Mouse (Mus musculus) left cerebral cortex, adult 8-10 months (tissue): ENCODE measurements at regions not wholly inside any gene's neighbourhood (a gene's known extent, or its start where the extent isn't known, plus 50 kb on each side); places are given as distances from the start of the nearest gene placed in this dataset.
"Not testable (repeated sequence)": the region's sequence is repeated elsewhere in the genome, so short reads cannot be mapped to it uniquely, and the experiment has no call there.

Experiments used
- DNase-seq, 2 experiments: peaks; one replicate each; pipeline ENCODE4 v3.0.0; 2022; ENCODE audit warnings: low spot score in 2 of 2

DNA sequence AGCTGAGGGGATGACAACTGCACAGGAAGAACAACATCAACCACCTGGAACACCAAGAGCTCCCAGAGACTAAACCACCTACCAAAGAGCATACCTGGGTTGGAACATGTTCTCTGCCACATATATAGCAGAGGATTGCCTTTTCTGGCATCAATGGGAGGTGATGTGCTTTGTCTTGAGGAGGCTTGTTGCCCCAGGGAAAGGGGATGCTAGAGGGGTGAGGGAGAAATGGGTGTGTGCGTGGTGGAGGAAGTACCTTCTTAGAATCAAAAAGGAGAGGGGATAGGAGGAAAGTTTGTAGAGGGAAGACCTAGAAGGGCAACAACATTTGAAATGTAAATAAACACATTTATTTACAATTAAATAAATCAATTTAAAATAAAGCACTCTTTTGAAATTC, 358.5 kb upstream of the Pfkp start:
- no peak for DNase-seq

- not testable (repeated sequence) for DNase-seq
These were observed 350.1 kb upstream of the Pfkp start for GRCm38 (mm10) chr13:6998508-6999278.

DNA sequence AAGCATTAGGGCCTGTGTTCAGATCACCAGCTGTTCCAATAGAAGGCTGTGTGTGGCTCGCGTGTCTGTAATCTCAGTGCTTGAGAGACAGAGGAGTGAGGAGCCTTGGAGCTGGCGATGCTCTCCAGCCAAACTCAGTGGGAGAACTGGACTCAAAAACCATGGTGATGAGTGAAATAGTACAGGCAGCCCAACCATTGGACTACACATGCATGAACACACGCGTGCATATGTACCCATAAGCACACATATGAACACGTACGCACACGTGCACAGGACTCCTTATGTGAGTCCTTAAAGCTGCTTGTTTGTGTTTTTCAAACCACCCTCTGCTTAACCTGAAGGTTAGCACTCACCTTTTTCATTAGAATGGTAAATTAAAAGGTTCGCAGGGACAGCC, 349.5 kb upstream of the Pfkp start:
- DNase-seq, result no peak

DNA sequence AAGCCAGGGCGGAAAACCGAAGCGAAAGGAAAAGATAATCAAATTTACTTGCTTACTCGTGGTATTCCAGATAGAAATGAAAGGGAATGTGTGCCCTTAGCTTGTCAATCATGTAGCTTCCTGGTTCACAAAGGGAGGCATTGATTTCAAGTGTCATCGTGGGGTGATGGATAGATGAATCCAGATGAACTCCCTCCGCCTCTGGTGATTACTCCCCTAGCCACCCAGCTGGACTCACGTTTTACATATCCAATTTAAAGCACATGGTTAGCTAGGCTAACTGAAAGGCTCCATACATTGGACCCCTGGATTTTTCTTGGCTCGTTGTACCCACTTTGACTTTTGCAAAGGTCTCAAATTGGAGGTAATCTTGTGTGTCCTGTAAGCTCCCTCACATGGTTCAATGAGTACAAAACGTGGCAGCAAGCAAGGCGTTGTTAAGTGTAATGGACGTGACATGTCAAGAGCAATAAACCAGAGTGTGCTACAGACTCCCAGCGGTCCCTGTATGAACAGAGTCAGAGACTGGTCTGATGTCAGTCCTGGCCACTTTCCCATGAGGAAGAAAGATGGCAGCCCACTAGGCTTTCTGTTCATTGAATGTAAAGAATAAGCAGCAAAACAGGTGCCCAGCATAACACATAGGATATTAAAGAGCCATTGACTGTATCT, 343.9 kb upstream of the Pfkp start:
- DNase-seq, result no peak

- no peak for DNase-seq
These were observed 343.1 kb upstream of the Pfkp start for GRCm38 (mm10) chr13:6991714-6992113.

- no peak for DNase-seq
These were observed 336.7 kb upstream of the Pfkp start for GRCm38 (mm10) chr13:6985012-6985996.

DNA sequence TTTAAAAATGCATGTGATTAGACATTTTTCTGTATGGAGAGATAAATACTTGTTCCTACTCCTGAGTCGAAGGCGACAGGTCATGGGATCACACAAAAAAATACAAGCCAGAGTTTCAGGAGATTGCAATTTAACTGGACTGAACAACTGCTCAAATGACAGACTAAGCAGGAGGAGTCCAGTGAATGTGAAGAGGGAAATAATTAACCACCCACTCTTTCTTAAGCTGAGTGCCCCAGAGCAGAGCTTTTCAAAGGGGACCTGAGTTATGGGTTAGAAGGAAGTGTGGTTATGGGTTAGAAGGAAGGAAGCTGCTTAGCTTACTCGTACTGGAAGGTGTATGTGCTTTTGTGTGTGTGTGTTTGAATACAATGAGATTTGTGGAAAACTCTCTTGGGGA, 307.1 kb upstream of the Pfkp start:
- no peak for DNase-seq

- DNase-seq, result no peak
These were observed 275.6 kb upstream of the Pfkp start for GRCm38 (mm10) chr13:6924136-6924535.

GRCm38 (mm10) chr13:6922357-6922721, 273.8 kb upstream of the Pfkp start:
- DNase-seq, result no peak

- no peak for DNase-seq
These were observed 273.2 kb upstream of the Pfkp start for GRCm38 (mm10) chr13:6921691-6922356.

DNA sequence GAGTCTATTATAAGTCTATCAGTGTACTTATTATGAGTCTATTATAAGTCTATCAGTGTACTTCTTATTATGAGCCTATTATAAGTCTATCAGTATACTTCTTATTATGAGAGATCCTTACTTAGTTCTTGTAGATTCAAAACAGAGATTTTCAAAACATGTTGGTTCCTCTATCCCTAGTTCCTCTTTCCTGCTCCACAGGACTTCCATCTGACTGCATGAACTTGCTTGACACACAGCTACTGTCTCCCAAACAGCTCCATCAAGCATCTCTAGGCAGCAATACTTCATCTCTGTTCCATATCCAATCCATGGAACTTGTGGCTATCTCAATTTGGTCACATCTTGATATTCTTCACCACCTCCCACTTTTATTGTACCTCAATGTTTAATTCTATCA, 257.4 kb upstream of the Pfkp start:
- DNase-seq, result no peak

GRCm38 (mm10) chr13:6901682-6902081, 253.1 kb upstream of the Pfkp start:
- DNase-seq, result no peak

GRCm38 (mm10) chr13:6897666-6898065, 249.1 kb upstream of the Pfkp start:
- no peak for DNase-seq

DNA sequence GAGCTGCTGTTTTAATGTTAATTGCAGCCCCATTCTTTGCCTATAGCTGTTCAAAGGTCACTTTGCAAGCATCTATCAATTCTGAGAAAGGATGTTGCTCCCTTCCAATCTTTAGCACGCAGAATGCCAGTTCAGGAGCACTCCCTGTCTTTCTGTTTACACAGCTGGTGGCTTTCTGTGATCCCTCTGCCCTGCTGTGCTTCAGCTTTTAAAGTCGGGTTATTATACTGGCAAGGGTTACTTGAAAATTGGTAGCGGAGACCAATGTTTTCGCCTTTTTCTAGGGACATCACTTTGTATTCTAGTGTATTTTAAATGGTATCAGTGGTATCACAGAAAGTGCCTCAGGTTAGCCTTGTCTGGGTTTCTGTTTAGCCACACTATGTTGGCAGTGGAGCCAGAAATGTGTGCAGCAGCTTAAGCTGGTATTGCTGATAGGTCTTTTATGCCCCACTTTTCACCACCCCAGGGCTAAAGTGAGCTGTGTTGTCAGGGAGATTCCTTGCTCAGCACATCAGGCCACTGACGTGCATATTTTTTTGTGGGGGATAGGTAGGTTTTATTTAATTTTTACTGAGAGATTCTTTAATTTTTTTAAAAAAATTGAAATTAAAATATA, 243.0 kb upstream of the Pfkp start:
- no peak for DNase-seq

DNA sequence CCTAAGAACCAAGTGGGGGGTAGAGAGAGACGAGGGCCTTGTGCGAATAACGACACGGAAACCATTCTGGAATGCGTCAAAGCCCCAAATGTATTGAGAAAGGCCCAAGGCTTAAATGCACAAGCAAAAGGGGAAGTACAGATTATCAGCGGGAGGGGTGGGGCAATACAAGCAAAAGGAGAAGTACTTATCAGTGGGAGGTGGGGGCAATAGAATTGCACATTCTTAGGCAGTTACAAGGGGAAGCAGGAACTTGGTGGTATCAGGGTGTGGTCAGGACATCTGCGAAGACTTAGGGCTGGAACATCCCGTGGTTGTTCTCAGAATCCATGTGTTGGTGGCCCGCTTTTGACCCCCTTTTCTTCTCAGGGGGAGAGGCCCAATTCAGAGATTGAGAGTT, 240.9 kb upstream of the Pfkp start:
- not testable (repeated sequence) for DNase-seq

GRCm38 (mm10) chr13:6888381-6888780, 239.8 kb upstream of the Pfkp start:
- no peak for DNase-seq

GRCm38 (mm10) chr13:6877018-6877901, 228.7 kb upstream of the Pfkp start:
- DNase-seq, result no peak

- DNase-seq, result no peak
These were observed 213.6 kb upstream of the Pfkp start for GRCm38 (mm10) chr13:6862186-6862585.

- DNase-seq, result no peak
These were observed 211.0 kb upstream of the Pfkp start for GRCm38 (mm10) chr13:6859551-6859950.
